ENCODE assay signal across 8 mouse cellular contexts in the genomic region with DNA sequence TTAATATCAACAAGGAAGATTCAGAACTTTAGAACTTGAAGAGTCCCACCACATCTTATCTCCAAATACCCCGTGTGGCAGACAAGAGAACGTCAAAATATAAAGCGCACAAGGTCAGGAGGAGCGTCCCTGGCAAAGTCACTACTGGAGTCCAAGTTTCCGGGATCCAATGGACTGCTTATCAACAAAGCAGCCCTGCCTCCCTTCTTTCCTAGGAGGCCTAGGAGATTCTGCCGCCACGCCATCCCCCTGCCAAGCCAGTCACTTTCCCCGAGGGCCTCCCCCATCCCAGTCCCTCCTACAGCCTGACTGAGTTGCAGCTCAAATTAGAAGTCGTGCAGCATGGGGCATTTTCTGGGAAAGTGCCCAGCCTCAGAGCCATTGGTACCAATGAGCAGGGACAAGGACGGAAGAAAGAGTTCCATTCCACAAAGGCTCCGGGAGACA. TPM values are rescaled to one million over a fixed set of nuclear protein-coding genes. Genes with fewer than 3 reads are reported as not detected.
A peak's percentile ranks its signal among the peaks of the same experiment; 100 is the strongest.
DNase-seq lines count a peak whose midpoint lies in the region; ATAC-seq lines count a peak whose summit lies in the region.

No protein-coding gene starts in this region.

- H3K27ac ChIP-seq in forebrain, embryonic 13.5 days: no peak overlapping the region

- ATAC-seq in forebrain, embryonic 13.5 days: no peak

- H3K36me3 ChIP-seq in forebrain, embryonic 13.5 days (ENCODE audit: poor library complexity, severe bottlenecking): no peaks in the 10 kb centered on the region

- H3K4me3 ChIP-seq in forebrain, embryonic 13.5 days: peak overlapping the region; percentile 79

- peak overlapping the region; percentile 88 for H3K4me2 ChIP-seq in forebrain, embryonic 13.5 days

- H3K27me3 ChIP-seq in forebrain, embryonic 13.5 days: no peaks in the 10 kb centered on the region

- H3K9ac ChIP-seq in forebrain, embryonic 13.5 days: peak overlapping the region; percentile 86

- intact Hi-C loops in heart, postnatal 14 days (cut with DNase I): loop anchor here (1.0 to 5.0 kb wide), 2 partner anchors 45 to 60 kb away; no protein-coding TSS in a partner anchor

- no peaks in the 10 kb centered on the region for H3K9me3 ChIP-seq in forebrain, embryonic 13.5 days (replicated peaks)

- 19% methylated on average over 11 of the region's 11 CpGs for WGBS in forebrain, embryonic 13.5 days

- H3K4me1 ChIP-seq in forebrain, embryonic 13.5 days: peaks cover 22% of the 10 kb centered on the region

- DNase-seq in 3T3-L1 (ENCODE audit: low read depth, low spot score): peak; percentile 54
- peak; percentile 67 for DNase-seq in MN1 (ENCODE audit: low spot score)
- peak; percentile 47 to 50 for DNase-seq in heart, postnatal 14 days
- DNase-seq in layer of hippocampus, adult 9-11 months: peak; percentile 45
- DNase-seq in lung, postnatal 36 days: peak; percentile 26
- peak; percentile 45 for DNase-seq in skeletal muscle tissue, adult 2 months (ENCODE audit: low read depth, low spot score)
- no peak for DNase-seq in urinary bladder, adult 2 months (ENCODE audit: low spot score)

RNA-seq across cellular contexts. Expression of a gene that starts 0.8 kb away (rescaled TPM):
- 29.7 and 35.3 TPM in 2 replicates for polyA plus RNA-seq in forebrain, embryonic 13.5 days (2015; fragmentation: Nextera tagmentation; extraction: Ambion mirVana)
- 10 to 100 TPM; 93.3 to 93.7 TPM for total RNA-seq in heart, postnatal 14 days (2021)
- 71.5 and 86.7 TPM in 2 replicates for polyA plus RNA-seq in urinary bladder, adult 2 months (2012; rRNA removed)

RNA-seq across cellular contexts. Expression of a gene that starts 1.2 kb away (rescaled TPM):
- polyA plus RNA-seq in forebrain, embryonic 13.5 days (2015; fragmentation: Nextera tagmentation; extraction: Ambion mirVana): 3.1 and 5.8 TPM in 2 replicates
- 1 to 10 TPM; 2.0 to 3.2 TPM for total RNA-seq in heart, postnatal 14 days (2021)
- 2.3 and 2.7 TPM in 2 replicates for polyA plus RNA-seq in urinary bladder, adult 2 months (2012; rRNA removed)
